Mouse (Mus musculus): ENCODE results near the gene Asb15. TPM values are rescaled to one million over a fixed set of nuclear protein-coding genes. Genes with fewer than 3 reads are reported as not detected.

Asb15 gene
- polyA plus RNA-seq (2015; fragmentation: Nextera tagmentation; extraction: Ambion mirVana), result 0.08 TPM in 1 of 2 replicates, not detected in the other

- peak within 1 kb of the TSS; percentile 75 for H3K4me3 ChIP-seq
- H3K27ac ChIP-seq, result peak within 1 kb of the TSS; percentile 68
- 53% methylated on average over 2 of the region's 2 CpGs for whole genome bisulfite sequencing
- peaks cover 27% of the 10 kb centered on the region for H3K4me1 ChIP-seq
- no peaks in the 10 kb centered on the region for H3K27me3 ChIP-seq (replicated peaks)
- H3K4me2 ChIP-seq, result peak within 1 kb of the TSS; percentile 76
- no peaks in the 10 kb centered on the region for H3K9me3 ChIP-seq
- peak within 1 kb of the TSS; percentile 68 for H3K9ac ChIP-seq
- H3K36me3 ChIP-seq (replicated peaks), result no peaks in the 10 kb centered on the region
- no peak for ATAC-seq (replicated peaks)
Measured at GRCm38 (mm10) chr6:24528064-24528243, at the start of gene Asb15. TSS of gene Asb15 (plus strand) at chr6:24528144.

GRCm38 (mm10) chr6:24486530-24486929 lies 41.4 kb upstream of the Asb15 start:
- Histone ChIP-seq H3K27ac (no peak overlapping the region), H3K4me1 (no peaks in the 10 kb centered on the region), H3K4me3 (no peak overlapping the region), H3K9me3 (no peaks in the 10 kb centered on the region), H3K4me2 (no peak overlapping the region), H3K36me3 (replicated peaks) (no peaks in the 10 kb centered on the region), H3K27me3 (replicated peaks) (no peaks in the 10 kb centered on the region), H3K9ac (no peak overlapping the region)
- ATAC-seq (replicated peaks), result no peak
- WGBS, result 84% methylated on average over 5 of the region's 5 CpGs

GRCm38 (mm10) chr6:24490341-24490740 lies 37.6 kb upstream of the Asb15 start:
- H3K9me3 ChIP-seq, result no peaks in the 10 kb centered on the region
- no peaks in the 10 kb centered on the region for H3K27me3 ChIP-seq (replicated peaks)
- no peaks in the 10 kb centered on the region for H3K36me3 ChIP-seq (replicated peaks)
- no peak overlapping the region for H3K4me2 ChIP-seq
- no peak overlapping the region for H3K4me3 ChIP-seq
- no peaks in the 10 kb centered on the region for H3K4me1 ChIP-seq
- no peak for ATAC-seq (replicated peaks)
- H3K9ac ChIP-seq, result no peak overlapping the region
- no peak overlapping the region for H3K27ac ChIP-seq
- 10% methylated on average over 1 of the region's 1 CpGs for WGBS

- no peak overlapping the region for H3K4me2 ChIP-seq
- 71% methylated on average over 2 of the region's 2 CpGs for WGBS
- no peaks in the 10 kb centered on the region for H3K4me1 ChIP-seq
- H3K27me3 ChIP-seq (replicated peaks), result no peaks in the 10 kb centered on the region
- H3K9ac ChIP-seq, result no peak overlapping the region
- no peaks in the 10 kb centered on the region for H3K36me3 ChIP-seq (replicated peaks)
- H3K9me3 ChIP-seq, result no peaks in the 10 kb centered on the region
- no peak overlapping the region for H3K4me3 ChIP-seq
- no peak overlapping the region for H3K27ac ChIP-seq
- ATAC-seq (replicated peaks), result no peak
Measured at GRCm38 (mm10) chr6:24504141-24504540, 23.8 kb upstream of the Asb15 start.

- peak; percentile 93 for ATAC-seq (replicated peaks)
- 18% methylated on average over 13 of the region's 13 CpGs for WGBS
- H3K9me3 ChIP-seq, result no peaks in the 10 kb centered on the region
- H3K4me3 ChIP-seq, result no peak within 1 kb of the TSS
- H3K4me2 ChIP-seq, result peak within 1 kb of the TSS; percentile 39
- peaks cover 8% of the 10 kb centered on the region; the same call in 1 of the 2 replicates for H3K36me3 ChIP-seq (replicated peaks)
- H3K27ac ChIP-seq, result no peak within 1 kb of the TSS
- H3K9ac ChIP-seq, result peak within 1 kb of the TSS; percentile 26; the same call in 1 of the 2 replicates
- H3K27me3 ChIP-seq (replicated peaks), result no peaks in the 10 kb centered on the region
- H3K4me1 ChIP-seq, result peaks cover 10% of the 10 kb centered on the region
Measured at GRCm38 (mm10) chr6:24514552-24515284, 13.2 kb upstream of the Asb15 start, which contains the start of gene Iqub. TSS of gene Iqub (minus strand) at chr6:24515067.

GRCm38 (mm10) chr6:24516197-24516596 lies 11.7 kb upstream of the Asb15 start:
- WGBS, result 43% methylated on average over 2 of the region's 2 CpGs

GRCm38 (mm10) chr6:24525705-24526104 lies 2.2 kb upstream of the Asb15 start:
- no peak overlapping the region for H3K4me2 ChIP-seq
- no peaks in the 10 kb centered on the region for H3K9me3 ChIP-seq
- peaks cover 27% of the 10 kb centered on the region for H3K4me1 ChIP-seq
- H3K27me3 ChIP-seq (replicated peaks), result no peaks in the 10 kb centered on the region
- no peak overlapping the region for H3K27ac ChIP-seq
- H3K4me3 ChIP-seq, result no peak overlapping the region
- WGBS, result 86% methylated on average over 3 of the region's 3 CpGs
- 0 out of 2 replicates have a peak, but pooled peaks cover 2% of the 10 kb centered on the region for H3K36me3 ChIP-seq (replicated peaks)
- H3K9ac ChIP-seq, result no peak overlapping the region
- no peak for ATAC-seq (replicated peaks)

More at GRCm38 (mm10) chr6:24516197-24516596, 11.7 kb upstream of the Asb15 start:
- Histone ChIP-seq H3K9ac (no peak overlapping the region), H3K9me3 (no peaks in the 10 kb centered on the region), H3K27me3 (replicated peaks) (no peaks in the 10 kb centered on the region), H3K36me3 (replicated peaks) (peaks cover 14% of the 10 kb centered on the region; the same call in 1 of the 2 replicates), H3K4me1 (peaks cover 10% of the 10 kb centered on the region), H3K4me2 (no peak overlapping the region), H3K27ac (no peak overlapping the region), H3K4me3 (no peak overlapping the region)
- 0 out of 2 replicates have a peak, but pooled peaks have one; percentile 48 for ATAC-seq (replicated peaks)

GRCm38 (mm10) chr6:24527155-24528063 lies 535 bp upstream of the Asb15 start, which contains the start of gene Ndufa5:
TSS of gene Ndufa5 (minus strand) at chr6:24528013.
- Histone ChIP-seq H3K9me3 (no peaks in the 10 kb centered on the region), H3K27ac (peak within 1 kb of the TSS; percentile 68), H3K4me3 (peak within 1 kb of the TSS; percentile 75), H3K4me2 (peak within 1 kb of the TSS; percentile 76), H3K27me3 (replicated peaks) (no peaks in the 10 kb centered on the region), H3K9ac (peak within 1 kb of the TSS; percentile 68), H3K36me3 (replicated peaks) (no peaks in the 10 kb centered on the region), H3K4me1 (peaks cover 27% of the 10 kb centered on the region)
- under 1% methylated on average over 53 of the region's 53 CpGs for WGBS
- ATAC-seq (replicated peaks), result peak; percentile 99

GRCm38 (mm10) chr6:24530166-24530565 lies 2.2 kb downstream of the Asb15 start:
- ATAC-seq (replicated peaks), result no peak
- Histone ChIP-seq H3K27me3 (replicated peaks) (no peaks in the 10 kb centered on the region), H3K27ac (no peak overlapping the region), H3K4me2 (peak overlapping the region; percentile 40), H3K9me3 (no peaks in the 10 kb centered on the region), H3K36me3 (replicated peaks) (no peaks in the 10 kb centered on the region), H3K9ac (peak overlapping the region; percentile 12; the same call in 1 of the 2 replicates), H3K4me3 (peak overlapping the region; percentile 21), H3K4me1 (peaks cover 24% of the 10 kb centered on the region)
- 14% methylated on average over 4 of the region's 4 CpGs for WGBS

- WGBS, result 51% methylated on average over 11 of the region's 11 CpGs
- H3K4me1 ChIP-seq, result peaks cover 18% of the 10 kb centered on the region
- peak overlapping the region; percentile 21 for H3K4me3 ChIP-seq
- peak overlapping the region; percentile 40 for H3K4me2 ChIP-seq
- H3K27me3 ChIP-seq (replicated peaks), result no peaks in the 10 kb centered on the region
- H3K9me3 ChIP-seq, result no peaks in the 10 kb centered on the region
- no peak overlapping the region for H3K27ac ChIP-seq
- H3K9ac ChIP-seq, result peak overlapping the region; percentile 12; the same call in 1 of the 2 replicates
- no peak for ATAC-seq (replicated peaks)
- no peaks in the 10 kb centered on the region for H3K36me3 ChIP-seq (replicated peaks)
Measured at GRCm38 (mm10) chr6:24530711-24531420, 2.9 kb downstream of the Asb15 start.

GRCm38 (mm10) chr6:24532804-24533203 lies 4.9 kb downstream of the Asb15 start:
- H3K4me3 ChIP-seq, result no peak overlapping the region
- no peak overlapping the region for H3K4me2 ChIP-seq
- 86% methylated on average over 3 of the region's 3 CpGs for WGBS
- no peaks in the 10 kb centered on the region for H3K36me3 ChIP-seq (replicated peaks)
- no peak overlapping the region for H3K9ac ChIP-seq
- no peak overlapping the region for H3K27ac ChIP-seq
- H3K27me3 ChIP-seq (replicated peaks), result no peaks in the 10 kb centered on the region
- no peak for ATAC-seq (replicated peaks)
- H3K9me3 ChIP-seq, result no peaks in the 10 kb centered on the region
- peaks cover 7% of the 10 kb centered on the region for H3K4me1 ChIP-seq

- H3K4me1 ChIP-seq, result no peaks in the 10 kb centered on the region
- ATAC-seq (replicated peaks), result no peak
- no peak overlapping the region for H3K4me2 ChIP-seq
- no peaks in the 10 kb centered on the region for H3K36me3 ChIP-seq (replicated peaks)
- no peaks in the 10 kb centered on the region for H3K9me3 ChIP-seq
- 91% methylated on average over 3 of the region's 3 CpGs for WGBS
- H3K4me3 ChIP-seq, result no peak overlapping the region
- H3K27ac ChIP-seq, result no peak overlapping the region
- H3K9ac ChIP-seq, result no peak overlapping the region
- no peaks in the 10 kb centered on the region for H3K27me3 ChIP-seq (replicated peaks)
Measured at GRCm38 (mm10) chr6:24538435-24538834, 10.5 kb downstream of the Asb15 start.

Data from midbrain, embryonic 15.5 days (tissue).